Mouse (Mus musculus) forebrain, embryonic 16.5 days (tissue): ENCODE results near the gene Fam160b1. TPM values are rescaled to one million over a fixed set of nuclear protein-coding genes. Genes with fewer than 3 reads are reported as not detected.

ENCODE experiments used
- ATAC-seq: fragments of 200-750 bp; cut with Nextera tagmentation; 2 replicates; pipeline ENCODE4 v1.8.0; 2017; ENCODE audit warnings: mild to moderate bottlenecking, moderate library complexity
- H3K27ac ChIP-seq: fragments of 300-500 bp; sonication (generic); 2 replicates; pipeline ENCODE4 v1.5.1; 2014; ENCODE audit warnings: low read length, control low read depth
- H3K27me3 ChIP-seq: fragments of 300-500 bp; sonication (generic); replicated peaks from 2 replicates; pipeline ENCODE4 v1.6.1; 2014; ENCODE audit warnings: low read length; ENCODE audit not compliant: control insufficient read depth, insufficient read depth
- H3K36me3 ChIP-seq: fragments of 300-500 bp; sonication (generic); 2 replicates; pipeline ENCODE4 v1.6.1; 2014; ENCODE audit not compliant: control insufficient read depth, insufficient read depth
- H3K4me1 ChIP-seq: fragments of 300-500 bp; sonication (generic); replicated peaks from 2 replicates; pipeline ENCODE4 v1.6.1; 2014; ENCODE audit warnings: low read length; ENCODE audit not compliant: control insufficient read depth, insufficient read depth
- H3K4me2 ChIP-seq: fragments of 300-500 bp; sonication (generic); 2 replicates; pipeline ENCODE4 v1.6.1; 2014; ENCODE audit warnings: mild to moderate bottlenecking, low read length, control low read depth
- H3K4me3 ChIP-seq: fragments of 300-500 bp; sonication (generic); replicated peaks from 2 replicates; pipeline ENCODE4 v1.5.1; 2014; ENCODE audit warnings: mild to moderate bottlenecking, low read length, control low read depth
- H3K9ac ChIP-seq: fragments of 300-500 bp; sonication (generic); replicated peaks from 2 replicates; pipeline ENCODE4 v1.6.1; 2014; ENCODE audit warnings: low read depth, low read length, control low read depth
- H3K9me3 ChIP-seq: fragments of 300-500 bp; sonication (generic); 2 replicates; pipeline ENCODE4 v1.6.1; 2016; ENCODE audit warnings: low read length; ENCODE audit not compliant: control insufficient read depth
- WGBS: fragments of 180-500 bp; shearing (Covaris S2); extraction: QIAGEN DNeasy Blood & Tissue Kit; methylation state at CpG from one replicate; pipeline ENCODE4 v1.1.7; 2014; 5-methylcytosine and 5-hydroxymethylcytosine counted together
- polyA plus RNA-seq: library from polyadenylated mRNA; unstranded; fragments of >200 nt; fragmentation: Nextera tagmentation; extraction: Ambion mirVana; gene quantifications from 2 replicates; pipeline ENCODE4 v1.2.1, GENCODE M21; 2015

Gene Fam160b1
- polyA plus RNA-seq, 1 experiment from 2014 or later: 14.7 TPM

GRCm38 (mm10) chr19:57367849-57368387, 7.4 kb downstream of the Fam160b1 start:
- no peaks in the 10 kb centered on the region for H3K27me3 ChIP-seq
- no peak for ATAC-seq
- H3K4me3 ChIP-seq: no peak overlapping the region
- no peak overlapping the region for H3K9ac ChIP-seq
- no peak overlapping the region for H3K27ac ChIP-seq
- peaks cover 43% of the 10 kb centered on the region for H3K4me1 ChIP-seq
- H3K4me2 ChIP-seq: no peak overlapping the region
- peaks cover 7% of the 10 kb centered on the region for H3K36me3 ChIP-seq
- 64% methylated on average over 11 of the region's 11 CpGs for WGBS
- no peaks in the 10 kb centered on the region for H3K9me3 ChIP-seq

- Histone ChIP-seq H3K9me3 (no peaks in the 10 kb centered on the region), H3K9ac (no peak overlapping the region)
- ATAC-seq: no peak
These were observed 12.9 kb downstream of the Fam160b1 start for GRCm38 (mm10) chr19:57373276-57373811.

GRCm38 (mm10) chr19:57375161-57375560, 14.7 kb downstream of the Fam160b1 start:
- Histone ChIP-seq H3K4me3 (no peak overlapping the region), H3K9ac (no peak overlapping the region), H3K9me3 (no peaks in the 10 kb centered on the region), H3K27ac (no peak overlapping the region), H3K27me3 (no peaks in the 10 kb centered on the region), H3K4me2 (no peak overlapping the region), H3K4me1 (no peaks in the 10 kb centered on the region), H3K36me3 (peaks cover 38% of the 10 kb centered on the region)
- 84% methylated on average over 5 of the region's 5 CpGs for whole genome bisulfite sequencing
- ATAC-seq: no peak

More at GRCm38 (mm10) chr19:57373276-57373811, 12.9 kb downstream of the Fam160b1 start:
- H3K4me2 ChIP-seq: no peak overlapping the region
- H3K4me3 ChIP-seq: no peak overlapping the region
- no peaks in the 10 kb centered on the region for H3K27me3 ChIP-seq
- no peaks in the 10 kb centered on the region for H3K4me1 ChIP-seq
- no peak overlapping the region for H3K27ac ChIP-seq
- 86% methylated on average over 8 of the region's 8 CpGs for WGBS
- peaks cover 24% of the 10 kb centered on the region for H3K36me3 ChIP-seq

- Histone ChIP-seq H3K4me3 (no peak overlapping the region), H3K9me3 (no peaks in the 10 kb centered on the region), H3K9ac (no peak overlapping the region), H3K27ac (no peak overlapping the region), H3K4me2 (no peak overlapping the region), H3K4me1 (no peaks in the 10 kb centered on the region), H3K27me3 (no peaks in the 10 kb centered on the region), H3K36me3 (peaks cover 40% of the 10 kb centered on the region)
- WGBS: 79% methylated on average over 11 of the region's 11 CpGs
- no peak for ATAC-seq
These were observed 15.3 kb downstream of the Fam160b1 start for GRCm38 (mm10) chr19:57375746-57376145.

GRCm38 (mm10) chr19:57377043-57377703, 16.7 kb downstream of the Fam160b1 start:
- no peak for ATAC-seq
- Histone ChIP-seq H3K36me3 (peaks cover 50% of the 10 kb centered on the region), H3K27me3 (no peaks in the 10 kb centered on the region), H3K4me1 (no peaks in the 10 kb centered on the region), H3K27ac (no peak overlapping the region), H3K4me2 (no peak overlapping the region), H3K4me3 (no peak overlapping the region), H3K9ac (no peak overlapping the region), H3K9me3 (no peaks in the 10 kb centered on the region)
- WGBS: 95% methylated on average over 14 of the region's 14 CpGs

- no peaks in the 10 kb centered on the region for H3K27me3 ChIP-seq
- no peak for ATAC-seq
- H3K27ac ChIP-seq: no peak overlapping the region
- H3K4me2 ChIP-seq: no peak overlapping the region
- H3K4me3 ChIP-seq: no peak overlapping the region
- H3K9ac ChIP-seq: no peak overlapping the region
- WGBS: 90% methylated on average over 17 of the region's 17 CpGs
- H3K36me3 ChIP-seq: peaks cover 67% of the 10 kb centered on the region
- H3K9me3 ChIP-seq: no peaks in the 10 kb centered on the region
- H3K4me1 ChIP-seq: no peaks in the 10 kb centered on the region
These were observed 25.8 kb downstream of the Fam160b1 start for GRCm38 (mm10) chr19:57386176-57386693.

GRCm38 (mm10) chr19:57391545-57391944, 31.1 kb downstream of the Fam160b1 start:
- Histone ChIP-seq H3K9me3 (no peaks in the 10 kb centered on the region), H3K27ac (no peak overlapping the region), H3K4me3 (no peak overlapping the region), H3K36me3 (peaks cover 31% of the 10 kb centered on the region), H3K9ac (no peak overlapping the region), H3K27me3 (no peaks in the 10 kb centered on the region), H3K4me2 (no peak overlapping the region), H3K4me1 (no peaks in the 10 kb centered on the region)
- 93% methylated on average over 3 of the region's 3 CpGs for WGBS
- ATAC-seq: no peak

- Histone ChIP-seq H3K27ac (no peak overlapping the region), H3K9ac (no peak overlapping the region), H3K36me3 (peaks cover 15% of the 10 kb centered on the region), H3K9me3 (no peaks in the 10 kb centered on the region), H3K27me3 (no peaks in the 10 kb centered on the region), H3K4me1 (no peaks in the 10 kb centered on the region), H3K4me3 (no peak overlapping the region), H3K4me2 (no peak overlapping the region)
- WGBS: 84% methylated on average over 6 of the region's 6 CpGs
- no peak for ATAC-seq
These were observed 33.0 kb downstream of the Fam160b1 start for GRCm38 (mm10) chr19:57393357-57393957.

GRCm38 (mm10) chr19:57396609-57397008, 36.1 kb downstream of the Fam160b1 start:
- ATAC-seq: no peak
- no peak overlapping the region for H3K27ac ChIP-seq
- H3K27me3 ChIP-seq: no peaks in the 10 kb centered on the region
- no peaks in the 10 kb centered on the region for H3K4me1 ChIP-seq
- no peak overlapping the region for H3K9ac ChIP-seq
- 88% methylated on average over 7 of the region's 7 CpGs for WGBS
- no peaks in the 10 kb centered on the region for H3K36me3 ChIP-seq
- H3K9me3 ChIP-seq: no peaks in the 10 kb centered on the region
- H3K4me3 ChIP-seq: no peak overlapping the region
- H3K4me2 ChIP-seq: no peak overlapping the region
